ENCODE assay signal across 16 mouse cellular contexts in the genomic region with DNA sequence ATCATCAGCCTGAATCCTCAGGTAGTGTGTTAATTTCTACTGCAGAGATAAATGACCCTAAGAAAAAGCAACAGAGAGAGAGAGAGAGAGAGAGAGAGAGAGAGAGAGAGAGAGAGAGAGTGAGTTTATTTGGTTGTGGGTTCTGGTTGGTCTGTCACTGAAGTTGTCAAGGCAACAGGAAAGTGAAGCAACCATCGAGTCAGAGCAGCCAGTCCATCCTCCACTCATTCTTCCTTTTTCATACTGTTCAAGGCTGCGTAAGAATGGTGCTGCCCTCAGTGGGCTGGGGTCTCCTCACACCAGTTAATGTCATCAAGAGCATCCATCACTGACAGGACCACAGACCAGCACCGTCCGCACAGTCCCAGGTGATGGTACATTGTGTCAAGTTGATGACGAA.
"Had no signal": no experiment of that assay in that cellular context is flagged by ENCODE, and none has a peak within 500 bp of the region (broad histone marks: within the 10 kb centered on the region; RNA-seq: fewer than 3 reads in every experiment).

No protein-coding gene starts in this region.

- ATAC-seq: liver, postnatal 0 days; lung, postnatal 0 days; midbrain, embryonic 13.5 days; midbrain, embryonic 15.5 days had no signal

- H3K27me3 ChIP-seq: lung, embryonic 15.5 days had no signal

- H3K27ac ChIP-seq: liver, embryonic 15.5 days; lung, embryonic 15.5 days; macrophage; midbrain, embryonic 13.5 days; midbrain, embryonic 15.5 days; neural tube, embryonic 12.5 days had no signal

- H3K9me3 ChIP-seq: liver, embryonic 15.5 days; lung, embryonic 15.5 days; megakaryocyte, embryonic 14.5 days; midbrain, embryonic 13.5 days; midbrain, embryonic 15.5 days; neural tube, embryonic 12.5 days had no signal

- H3K36me3 ChIP-seq: liver, embryonic 15.5 days; lung, embryonic 15.5 days; midbrain, embryonic 13.5 days; midbrain, embryonic 15.5 days; neural tube, embryonic 12.5 days had no signal

- H3K9ac ChIP-seq: liver, embryonic 15.5 days; liver, postnatal 0 days; lung, embryonic 15.5 days; midbrain, embryonic 13.5 days; midbrain, embryonic 15.5 days; neural tube, embryonic 12.5 days had no signal

- H3K4me3 ChIP-seq: liver, embryonic 15.5 days; lung, embryonic 15.5 days; megakaryocyte, embryonic 14.5 days; midbrain, embryonic 13.5 days; midbrain, embryonic 15.5 days; neural tube, embryonic 12.5 days had no signal

- DNase-seq: liver, postnatal 0 days; lung, adult 2 months; lung, postnatal 14 days; lung, postnatal 36 days; right cerebral cortex, postnatal 14 days; thymus, adult 18-20 months; thymus, postnatal 14 days; thymus, postnatal 36 days had no signal

- H3K4me2 ChIP-seq: liver, embryonic 15.5 days; lung, embryonic 15.5 days; midbrain, embryonic 13.5 days; midbrain, embryonic 15.5 days; neural tube, embryonic 12.5 days had no signal
